In genomic region chr19:32136888-32137625, GRCm38 (mm10) we compare ENCODE assay signal across 9 mouse cellular contexts. TPM values are rescaled to one million over a fixed set of nuclear protein-coding genes. Genes with fewer than 3 reads are reported as not detected.
DNase-seq lines count a peak whose midpoint lies in the region; ATAC-seq lines count a peak whose summit lies in the region.
"Had no signal": no experiment of that assay in that cellular context is flagged by ENCODE, and none has a peak within 500 bp of the region (broad histone marks: within the 10 kb centered on the region; RNA-seq: fewer than 3 reads in every experiment).

No protein-coding gene starts in this region.

- H3K4me1 ChIP-seq in liver, embryonic 16.5 days (ENCODE audit: control insufficient read depth, low read depth, low read length), result peaks cover 10% of the 10 kb centered on the region
- H3K4me1 ChIP-seq in liver, embryonic 12.5 days, result peaks cover 24% of the 10 kb centered on the region
- H3K4me1 ChIP-seq in heart, embryonic 11.5 days (ENCODE audit: control insufficient read depth, insufficient read depth, low read length), result peaks cover 23% of the 10 kb centered on the region

- peak; percentile 21 for DNase-seq in adrenal gland, adult 2 months
- no peak for DNase-seq in adrenal gland, postnatal 25 days
- DNase-seq in right cerebral cortex, postnatal 25 days, result peak; percentile 13
- no peak for DNase-seq in layer of hippocampus, postnatal 10 days (ENCODE audit: low spot score in 2 of 2)

- H3K9ac ChIP-seq in liver, embryonic 16.5 days (ENCODE audit: low read depth, low read length), result no peak overlapping the region
- H3K9ac ChIP-seq in liver, embryonic 12.5 days, result no peak overlapping the region
- no peak overlapping the region for H3K9ac ChIP-seq in heart, embryonic 11.5 days (ENCODE audit: low read depth, low read length)

- 68% methylated on average over 4 of the region's 4 CpGs for WGBS in liver, embryonic 16.5 days (ENCODE audit: insufficient replicate concordance)
- WGBS in liver, embryonic 12.5 days (ENCODE audit: insufficient replicate concordance), result 73% methylated on average over 4 of the region's 4 CpGs
- WGBS in heart, embryonic 11.5 days (ENCODE audit: insufficient replicate concordance), result 36% methylated on average over 4 of the region's 4 CpGs

- no peaks in the 10 kb centered on the region for H3K9me3 ChIP-seq in liver, embryonic 16.5 days (replicated peaks; ENCODE audit: control insufficient read depth, low read length)
- H3K9me3 ChIP-seq in liver, embryonic 12.5 days (replicated peaks), result no peaks in the 10 kb centered on the region
- no peaks in the 10 kb centered on the region for H3K9me3 ChIP-seq in heart, embryonic 11.5 days (replicated peaks; ENCODE audit: control insufficient read depth, low read length)

- H3K4me2 ChIP-seq in liver, embryonic 16.5 days (ENCODE audit: low read depth, low read length), result no peak overlapping the region
- H3K4me2 ChIP-seq in liver, embryonic 12.5 days, result no peak overlapping the region
- no peak overlapping the region for H3K4me2 ChIP-seq in heart, embryonic 11.5 days

- 0 out of 2 replicates have a peak, but pooled peaks have one; percentile 37 for ATAC-seq in liver, embryonic 16.5 days (ENCODE audit: low read depth)
- no peak for ATAC-seq in liver, embryonic 12.5 days
- peak; percentile 64 for ATAC-seq in heart, embryonic 11.5 days (replicated peaks; ENCODE audit: insufficient number of reproducible peaks, low FRiP score, low TSS enrichment)
- ATAC-seq in cerebellum, adult (ENCODE audit: insufficient number of reproducible peaks, low FRiP score, low TSS enrichment), result no peak

- no peak overlapping the region for H3K4me3 ChIP-seq in liver, embryonic 16.5 days (ENCODE audit: low read depth, low read length)
- no peak overlapping the region for H3K4me3 ChIP-seq in liver, embryonic 12.5 days
- no peak overlapping the region for H3K4me3 ChIP-seq in heart, embryonic 11.5 days (ENCODE audit: low read depth, low read length)

- no peaks in the 10 kb centered on the region for H3K27me3 ChIP-seq in liver, embryonic 16.5 days (ENCODE audit: control insufficient read depth, insufficient read depth, low read depth, low read length)
- H3K27me3 ChIP-seq in liver, embryonic 12.5 days (replicated peaks), result no peaks in the 10 kb centered on the region
- no peaks in the 10 kb centered on the region for H3K27me3 ChIP-seq in heart, embryonic 11.5 days (ENCODE audit: control insufficient read depth, insufficient read depth, low read length)

- H3K36me3 ChIP-seq in liver, embryonic 16.5 days (ENCODE audit: control insufficient read depth, insufficient read depth), result peaks cover 3% of the 10 kb centered on the region; the same call in 1 of the 2 replicates
- peaks cover 42% of the 10 kb centered on the region for H3K36me3 ChIP-seq in liver, embryonic 12.5 days
- no peaks in the 10 kb centered on the region for H3K36me3 ChIP-seq in heart, embryonic 11.5 days (ENCODE audit: control insufficient read depth, insufficient read depth, low read length)

- no peak overlapping the region for H3K27ac ChIP-seq in liver, embryonic 16.5 days (ENCODE audit: low read length)
- H3K27ac ChIP-seq in liver, embryonic 12.5 days, result no peak overlapping the region
- H3K27ac ChIP-seq in heart, embryonic 11.5 days (ENCODE audit: low read depth, low read length), result no peak overlapping the region
- H3K27ac ChIP-seq: macrophage had no signal

RNA-seq across cellular contexts. Expression of gene Asah2, which starts 29.0 kb away (rescaled TPM):
- 10 to 100 TPM; 20.5 to 25.7 TPM for total RNA-seq in adrenal gland, adult 2 months (2021)
- 12.1 and 13.0 TPM in 2 replicates for polyA plus RNA-seq in adrenal gland, adult 2 months (2012; rRNA removed)
- 16.8 and 27.4 TPM in 2 replicates for total RNA-seq in adrenal gland, postnatal 25 days (2021)
- 0.53 and 0.58 TPM in 2 replicates for polyA plus RNA-seq in liver, embryonic 16.5 days (2015; fragmentation: Nextera tagmentation; extraction: Ambion mirVana)
- polyA plus RNA-seq in liver, embryonic 12.5 days (2016; fragmentation: Nextera tagmentation; extraction: Ambion mirVana), result 0.48 TPM in 2 replicates
- 3.1 and 3.3 TPM in 2 replicates for polyA plus RNA-seq in heart, embryonic 11.5 days (2014; fragmentation: Nextera tagmentation; extraction: Ambion mirVana)
- 1 to 10 TPM; 5.5 to 6.2 TPM for total RNA-seq in layer of hippocampus, postnatal 10 days (2021)

Comparison
In these comparisons a context has a peak if more than half of its experiments do, and no peak if none do; other contexts are left out.
1. DNase-seq: peak in adrenal gland, adult 2 months (single experiment) and right cerebral cortex, postnatal 25 days (single experiment); none in adrenal gland, postnatal 25 days (single experiment) and layer of hippocampus, postnatal 10 days (0 of 2).
2. ATAC-seq: peak in liver, embryonic 16.5 days (single experiment) and heart, embryonic 11.5 days (single experiment); none in liver, embryonic 12.5 days (single experiment) and cerebellum, adult (single experiment).